Mouse (Mus musculus): Measurements from ENCODE around the gene Arid1a.

DNA sequence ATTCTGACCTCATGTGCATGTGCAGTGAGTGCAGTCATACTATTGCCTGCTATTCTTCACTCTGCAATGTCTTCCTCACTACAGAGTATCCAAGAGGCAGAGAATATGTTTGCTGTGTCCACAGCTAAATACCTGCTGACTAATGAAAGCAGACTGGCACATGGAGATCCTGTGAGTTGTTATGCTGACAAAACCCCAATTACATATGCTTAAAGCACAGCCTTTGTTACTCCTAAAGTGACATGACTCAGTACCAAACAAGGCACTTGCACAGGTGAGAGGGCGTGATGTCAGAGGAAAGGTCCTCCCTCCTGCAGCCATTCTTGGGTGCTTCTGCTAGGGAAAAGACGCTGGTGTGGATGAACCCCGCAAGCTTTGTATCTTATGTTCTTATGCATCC, 21.3 kb downstream of the Arid1a start:
- TF ChIP-seq CTCF (IDR thresholded peaks at IDR 0.05; ENCODE audit: borderline replicate concordance, insufficient read depth, low read length) = no peak
- TF ChIP-seq POLR2A (IDR thresholded peaks at IDR 0.05; ENCODE audit: low read depth, low read length) = no peak

Measured in embryonic fibroblast, embryonic 13.5 days (primary cell).